Mouse (Mus musculus): ENCODE data around the gene Msl3l2. TPM values are rescaled to one million over a fixed set of nuclear protein-coding genes. Genes with fewer than 3 reads are reported as not detected.

The Msl3l2 gene
- polyA plus RNA-seq, 1 experiment, result 8.1 TPM

- H3K36me3 ChIP-seq (replicated peaks; ENCODE audit: low read length), result peaks cover 12% of the 10 kb centered on the region
- TF ChIP-seq GATA1 (IDR thresholded peaks at IDR 0.05; ENCODE audit: borderline replicate concordance, low read length) (no peak), FLI1 (IDR thresholded peaks at IDR 0.05; ENCODE audit: low read length) (no peak)
- no peaks in the 10 kb centered on the region for H3K27me3 ChIP-seq (replicated peaks)
- H3K4me1 ChIP-seq, result no peaks in the 10 kb centered on the region
- 0 out of 2 replicates have a peak, but pooled peaks cover 4% of the 10 kb centered on the region for H3K9me3 ChIP-seq
- H3K4me3 ChIP-seq (replicated peaks), result no peak overlapping the region
Observed at GRCm38 (mm10) chr10:56165758-56166157, 59.0 kb downstream of the Msl3l2 start.

Other genes starting within 250 kb of the Msl3l2 start
- 0.03 TPM in 1 of 2 replicates, not detected in the other for gene Tbc1d32, start 121.8 kb downstream of the Msl3l2 start, polyA plus RNA-seq (2012; ENCODE audit: insufficient read depth, low replicate concordance)

Data from megakaryocyte, embryonic 14.5 days (primary cell).